Mouse (Mus musculus): ENCODE measurements around the gene Rpl36a.
"Not testable (repeated sequence)": the region's sequence is repeated elsewhere in the genome, so short reads cannot be mapped to it uniquely, and the experiment has no call there.

Gene Rpl36a
- long read RNA-seq, experiment 1, transcript Rpl36a-206 (4 exons, 812 nt), result minor isoform, 13 of 222 reads
- long read RNA-seq, experiment 1, transcript Rpl36a-201 (5 exons, 483 nt), result major isoform, 204 of 222 reads
- long read RNA-seq, experiment 1, partial matches to known transcripts, result 0 of 222 reads
- long read RNA-seq, experiment 1, other reads (novel, unspliced or antisense), result 5 of 222 reads
- long read RNA-seq, experiment 2, transcript Rpl36a-206 (4 exons, 812 nt), result minor isoform, 7 of 248 reads
- long read RNA-seq, experiment 2, transcript Rpl36a-201 (5 exons, 483 nt), result major isoform, 238 of 248 reads
- long read RNA-seq, experiment 2, partial matches to known transcripts, result 0 of 248 reads
- long read RNA-seq, experiment 2, other reads (novel, unspliced or antisense), result 1 of 248 reads

- intact Hi-C loops (cut with DNase I), result no loop called here
Measured at GRCm38 (mm10) chrX:134585103-134586002, at the start of gene Rpl36a. Rpl36a (plus strand) TSS chrX:134585654.

GRCm38 (mm10) chrX:134539795-134540194, 45.7 kb upstream of the Rpl36a start:
- intact Hi-C loops (cut with DNase I), result not testable (repeated sequence)

- intact Hi-C loops (cut with DNase I), result no loop called here
Measured at GRCm38 (mm10) chrX:134540414-134541135, 44.9 kb upstream of the Rpl36a start.

- intact Hi-C loops (cut with DNase I), result no loop called here
Measured at GRCm38 (mm10) chrX:134541145-134541954, 44.1 kb upstream of the Rpl36a start, which contains the start of gene Timm8a1. Timm8a1 (minus strand) TSS chrX:134541865.

GRCm38 (mm10) chrX:134541955-134542308, 43.5 kb upstream of the Rpl36a start:
- intact Hi-C loops (cut with DNase I), result no loop called here

- intact Hi-C loops (cut with DNase I), result no loop called here
Measured at GRCm38 (mm10) chrX:134547330-134547729, 38.1 kb upstream of the Rpl36a start.

GRCm38 (mm10) chrX:134550903-134551302, 34.6 kb upstream of the Rpl36a start:
- intact Hi-C loops (cut with DNase I), result no loop called here

- intact Hi-C loops (cut with DNase I), result no loop called here
Measured at GRCm38 (mm10) chrX:134553326-134553725, 32.1 kb upstream of the Rpl36a start.

GRCm38 (mm10) chrX:134554425-134554824, 31.0 kb upstream of the Rpl36a start:
- intact Hi-C loops (cut with DNase I), result no loop called here

- intact Hi-C loops (cut with DNase I), result no loop called here
Measured at GRCm38 (mm10) chrX:134564326-134564725, 21.1 kb upstream of the Rpl36a start.

GRCm38 (mm10) chrX:134566536-134567222, 18.8 kb upstream of the Rpl36a start:
- intact Hi-C loops (cut with DNase I), result no loop called here

GRCm38 (mm10) chrX:134577896-134578295, 7.6 kb upstream of the Rpl36a start:
- intact Hi-C loops (cut with DNase I), result no loop called here

- intact Hi-C loops (cut with DNase I), result no loop called here
Measured at GRCm38 (mm10) chrX:134580528-134581305, 4.7 kb upstream of the Rpl36a start.

- intact Hi-C loops (cut with DNase I), result no loop called here
Measured at GRCm38 (mm10) chrX:134582270-134582669, 3.2 kb upstream of the Rpl36a start.

GRCm38 (mm10) chrX:134582888-134583669, 2.4 kb upstream of the Rpl36a start, which contains the start of gene Btk:
Btk (minus strand) TSS chrX:134583570.
- intact Hi-C loops (cut with DNase I), result no loop called here

- intact Hi-C loops (cut with DNase I), result no loop called here
Measured at GRCm38 (mm10) chrX:134586447-134586846, 993 bp downstream of the Rpl36a start.

GRCm38 (mm10) chrX:134588261-134588660, 2.8 kb downstream of the Rpl36a start:
- intact Hi-C loops (cut with DNase I), result no loop called here

- intact Hi-C loops (cut with DNase I), result no loop called here
Measured at GRCm38 (mm10) chrX:134588997-134589396, 3.5 kb downstream of the Rpl36a start.

Data from adrenal gland (tissue).